Mouse (Mus musculus): ENCODE measurements around the gene Npepps.

GRCm38 (mm10) chr11:97279405-97280215, 828 bp downstream of the Npepps start:
- TF ChIP-seq CTCF (IDR thresholded peaks at IDR 0.05; ENCODE audit: low read depth, low read length) (no peak), TAL1 (conservative IDR thresholded peaks at IDR 0.05; ENCODE audit: low read depth, low read length) (no peak), GATA2 (IDR thresholded peaks at IDR 0.05; ENCODE audit: borderline replicate concordance, low read depth, low read length) (no peak)
